Mouse (Mus musculus) hindbrain, postnatal 0 days (tissue): ENCODE measurements around the gene Lrmda. TPM values are rescaled to one million over a fixed set of nuclear protein-coding genes. Genes with fewer than 3 reads are reported as not detected.

Source experiments
- ATAC-seq: fragments of 200-750 bp; cut with Nextera tagmentation; 2 replicates; pipeline ENCODE4 v1.8.0; 2017; ENCODE audit warnings: mild to moderate bottlenecking, moderate TSS enrichment, moderate library complexity
- DNase-seq: peaks from one replicate; pipeline ENCODE4 v3.0.0-alpha.2; 2015; ENCODE audit warnings: low spot score
- H3K27ac ChIP-seq: fragments of 300-500 bp; sonication (generic); 2 replicates; pipeline ENCODE4 v1.5.1; 2014; ENCODE audit warnings: mild to moderate bottlenecking
- H3K27me3 ChIP-seq: fragments of 300-500 bp; sonication (generic); 2 replicates; pipeline ENCODE4 v1.6.1; 2014; ENCODE audit warnings: low read length, mixed read lengths; ENCODE audit not compliant: insufficient read depth
- H3K36me3 ChIP-seq: fragments of 300-500 bp; sonication (generic); 2 replicates; pipeline ENCODE4 v1.6.1; 2014; ENCODE audit warnings: low read length, mixed read lengths; ENCODE audit not compliant: insufficient read depth
- H3K4me1 ChIP-seq: fragments of 300-500 bp; sonication (generic); 2 replicates; pipeline ENCODE4 v1.6.1; 2014; ENCODE audit warnings: antibody characterized with exemption, low read length, mixed read lengths; ENCODE audit not compliant: insufficient read depth
- H3K4me2 ChIP-seq: fragments of 300-500 bp; sonication (generic); 2 replicates; pipeline ENCODE4 v1.6.1; 2014; ENCODE audit warnings: low read depth, mild to moderate bottlenecking, low read length, moderate library complexity, mixed read lengths
- H3K4me3 ChIP-seq: fragments of 300-500 bp; sonication (generic); 2 replicates; pipeline ENCODE4 v1.5.1; 2014; ENCODE audit warnings: low read length
- H3K9ac ChIP-seq: fragments of 300-500 bp; sonication (generic); replicated peaks from 2 replicates; pipeline ENCODE4 v1.6.1; 2014; ENCODE audit warnings: mild to moderate bottlenecking, low read length, moderate library complexity, mixed read lengths
- H3K9me3 ChIP-seq: fragments of 300-500 bp; sonication (generic); 2 replicates; pipeline ENCODE4 v1.6.1; 2016; ENCODE audit warnings: low read length, mixed read lengths
- CTCF ChIP-seq: IDR thresholded peaks from 2 replicates; pipeline ENCODE4 v1.5.1; 2016; ENCODE audit warnings: antibody characterized with exemption, control low read depth, low read depth
- whole genome bisulfite sequencing: fragments of 180-500 bp; shearing (Covaris S2); extraction: QIAGEN DNeasy Blood & Tissue Kit; methylation state at CpG from one replicate; pipeline ENCODE4 v1.1.7; 2014; 5-methylcytosine and 5-hydroxymethylcytosine counted together
- polyA plus RNA-seq: library from polyadenylated mRNA; unstranded; fragments of >200 nt; fragmentation: Nextera tagmentation; extraction: Ambion mirVana; gene quantifications from 2 replicates; pipeline ENCODE4 v1.2.1, GENCODE M21; 2015
- total RNA-seq: library from RNA; depleted of rRNA; stranded (reverse); fragments of >200 nt; gene quantifications from 2 replicates; pipeline ENCODE4 v1.2.3, GENCODE M21; 2014

Gene Lrmda
- total and polyA plus RNA-seq, 2 experiments from 2014 or later = 0.21 to 0.53 TPM

- no peak overlapping the region for H3K4me2 ChIP-seq
- 98% methylated on average over 1 of the region's 1 CpGs for WGBS
- no peaks in the 10 kb centered on the region for H3K36me3 ChIP-seq
- no peaks in the 10 kb centered on the region for H3K9me3 ChIP-seq
- no peak overlapping the region for H3K4me3 ChIP-seq
- no peaks in the 10 kb centered on the region for H3K4me1 ChIP-seq
- no peaks in the 10 kb centered on the region for H3K27me3 ChIP-seq
- TF ChIP-seq CTCF = no peak
- ATAC-seq (no peak), DNase-seq (no peak)
- H3K27ac ChIP-seq = no peak overlapping the region
- no peak overlapping the region for H3K9ac ChIP-seq
Observed at GRCm38 (mm10) chr14:22899312-22899711, 879.8 kb downstream of the Lrmda start.

- Histone ChIP-seq H3K4me3 (no peak overlapping the region), H3K9ac (no peak overlapping the region), H3K4me1 (peaks cover 9% of the 10 kb centered on the region), H3K36me3 (no peaks in the 10 kb centered on the region), H3K27me3 (no peaks in the 10 kb centered on the region), H3K4me2 (no peak overlapping the region), H3K9me3 (no peaks in the 10 kb centered on the region), H3K27ac (no peak overlapping the region)
- ATAC-seq (no peak), DNase-seq (no peak)
- 100% methylated on average over 1 of the region's 1 CpGs for WGBS
- TF ChIP-seq CTCF = no peak
Observed at GRCm38 (mm10) chr14:22902116-22902515, 882.6 kb downstream of the Lrmda start.

- no peak for TF ChIP-seq CTCF
- Histone ChIP-seq H3K27me3 (no peaks in the 10 kb centered on the region), H3K36me3 (no peaks in the 10 kb centered on the region), H3K9me3 (no peaks in the 10 kb centered on the region), H3K9ac (no peak overlapping the region), H3K4me2 (no peak overlapping the region), H3K27ac (no peak overlapping the region), H3K4me3 (no peak overlapping the region), H3K4me1 (peaks cover 13% of the 10 kb centered on the region)
- 96% methylated on average over 2 of the region's 2 CpGs for WGBS
- no peak for DNase-seq
- ATAC-seq = no peak
Observed at GRCm38 (mm10) chr14:22902914-22903313, 883.4 kb downstream of the Lrmda start.

- 48% methylated on average over 7 of the region's 7 CpGs for WGBS
- Histone ChIP-seq H3K9ac (no peak overlapping the region), H3K27me3 (no peaks in the 10 kb centered on the region), H3K4me1 (peaks cover 13% of the 10 kb centered on the region), H3K4me2 (no peak overlapping the region), H3K36me3 (no peaks in the 10 kb centered on the region), H3K27ac (peak overlapping the region; percentile 70), H3K4me3 (no peak overlapping the region), H3K9me3 (no peaks in the 10 kb centered on the region)
- no peak for TF ChIP-seq CTCF
- DNase-seq = peak; percentile 78
- peak; percentile 83 for ATAC-seq
Observed at GRCm38 (mm10) chr14:22905741-22906667, 886.5 kb downstream of the Lrmda start.

GRCm38 (mm10) chr14:22906716-22907115 lies 887.2 kb downstream of the Lrmda start:
- Histone ChIP-seq H3K27ac (peak overlapping the region; percentile 70), H3K4me2 (no peak overlapping the region), H3K4me1 (peaks cover 13% of the 10 kb centered on the region), H3K4me3 (no peak overlapping the region), H3K36me3 (no peaks in the 10 kb centered on the region), H3K9me3 (no peaks in the 10 kb centered on the region), H3K27me3 (no peaks in the 10 kb centered on the region), H3K9ac (no peak overlapping the region)
- 35% methylated on average over 4 of the region's 4 CpGs for WGBS
- DNase-seq = peak; percentile 82
- peak; percentile 35; the same call in 1 of the 2 replicates for TF ChIP-seq CTCF
- peak; percentile 89 for ATAC-seq

- no peaks in the 10 kb centered on the region for H3K27me3 ChIP-seq
- H3K9ac ChIP-seq = no peak overlapping the region
- no peak overlapping the region for H3K4me2 ChIP-seq
- no peak for TF ChIP-seq CTCF
- H3K9me3 ChIP-seq = no peaks in the 10 kb centered on the region
- 29% methylated on average over 4 of the region's 4 CpGs for WGBS
- ATAC-seq = no peak; the same call in 1 of the 2 replicates
- H3K4me3 ChIP-seq = no peak overlapping the region
- H3K27ac ChIP-seq = peak overlapping the region; percentile 70
- H3K4me1 ChIP-seq = peaks cover 13% of the 10 kb centered on the region
- no peaks in the 10 kb centered on the region for H3K36me3 ChIP-seq
- peak; percentile 64 for DNase-seq
Observed at GRCm38 (mm10) chr14:22907221-22907620, 887.7 kb downstream of the Lrmda start.

- no peak for TF ChIP-seq CTCF
- H3K27ac ChIP-seq = no peak overlapping the region
- DNase-seq (no peak), ATAC-seq (no peak)
- H3K9me3 ChIP-seq = no peaks in the 10 kb centered on the region
- no peaks in the 10 kb centered on the region for H3K27me3 ChIP-seq
- H3K36me3 ChIP-seq = no peaks in the 10 kb centered on the region
- H3K4me1 ChIP-seq = peaks cover 13% of the 10 kb centered on the region
- H3K4me3 ChIP-seq = no peak overlapping the region
- H3K9ac ChIP-seq = no peak overlapping the region
- H3K4me2 ChIP-seq = no peak overlapping the region
- WGBS = 77% methylated on average over 2 of the region's 2 CpGs
Observed at GRCm38 (mm10) chr14:22908006-22908405, 888.5 kb downstream of the Lrmda start.
